Mouse (Mus musculus) ovary, postnatal 10 days (tissue): ENCODE results near the gene Btbd10.

Experiments
- DNase-seq: peaks from one replicate; pipeline ENCODE4 v3.0.0; 2022; ENCODE audit warnings: low spot score

The Btbd10 gene

GRCm38 (mm10) chr7:113294598-113294997 lies 74.6 kb downstream of the Btbd10 start:
- no peak for DNase-seq

GRCm38 (mm10) chr7:113292193-113292592 lies 77.0 kb downstream of the Btbd10 start:
- DNase-seq, result no peak

DNA sequence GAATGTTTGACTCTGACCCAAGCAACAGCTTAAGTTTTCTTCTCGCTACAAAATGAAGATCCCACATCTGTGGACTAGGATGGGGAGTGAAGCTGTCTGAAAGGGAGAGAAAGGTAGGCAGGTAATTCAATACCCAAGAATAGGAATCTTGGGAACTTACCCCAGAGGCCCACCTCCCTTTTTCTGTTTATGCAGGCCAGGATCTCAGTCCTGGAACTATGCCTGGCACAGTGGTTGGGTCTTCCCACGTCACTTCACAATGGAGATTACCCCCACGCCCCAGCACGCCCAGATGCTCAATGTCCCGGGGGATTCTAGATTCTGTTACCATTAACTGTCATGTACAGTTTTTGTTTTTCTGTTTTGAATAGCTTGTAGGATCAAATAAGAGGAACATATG lies 77.5 kb downstream of the Btbd10 start:
- DNase-seq, result no peak

DNA sequence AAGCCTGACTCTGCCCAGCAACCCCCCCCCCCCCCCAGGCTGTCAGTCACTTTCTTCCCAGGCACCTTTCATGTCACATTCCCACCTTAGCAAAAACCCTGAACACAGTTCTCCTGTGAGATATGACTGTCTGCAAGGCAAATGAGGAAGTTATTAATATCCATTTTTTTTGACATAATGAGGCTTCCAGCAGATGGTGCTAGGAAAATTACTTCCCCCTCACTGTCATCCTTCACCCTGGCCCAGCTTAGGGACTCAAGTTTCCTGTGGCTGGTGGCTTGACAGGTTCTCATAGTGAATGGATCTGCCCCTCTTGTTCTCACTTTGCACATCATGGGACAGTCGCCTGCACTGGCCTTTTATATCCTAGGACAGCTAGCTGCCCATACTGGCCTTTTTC lies 80.0 kb downstream of the Btbd10 start:
- DNase-seq, result no peak

DNA sequence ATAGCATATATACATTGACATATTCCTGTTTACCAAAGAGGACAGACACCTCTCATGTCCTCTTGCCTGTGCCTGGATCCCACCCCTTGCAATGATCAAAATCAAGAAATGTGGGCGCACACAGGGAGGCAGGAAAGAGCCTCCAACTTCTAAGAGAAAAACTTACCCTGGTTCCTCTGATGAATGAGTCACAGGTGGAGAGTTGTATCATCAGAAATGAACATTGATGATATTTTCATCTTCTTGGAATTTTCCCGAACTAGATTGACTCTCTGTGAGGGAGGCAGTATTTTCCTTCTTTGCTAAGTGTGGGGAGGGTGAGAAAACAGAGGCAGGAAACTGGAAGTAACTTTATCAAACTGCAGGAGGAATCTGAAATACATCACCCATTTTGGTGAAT lies 83.8 kb downstream of the Btbd10 start:
- no peak for DNase-seq

DNA sequence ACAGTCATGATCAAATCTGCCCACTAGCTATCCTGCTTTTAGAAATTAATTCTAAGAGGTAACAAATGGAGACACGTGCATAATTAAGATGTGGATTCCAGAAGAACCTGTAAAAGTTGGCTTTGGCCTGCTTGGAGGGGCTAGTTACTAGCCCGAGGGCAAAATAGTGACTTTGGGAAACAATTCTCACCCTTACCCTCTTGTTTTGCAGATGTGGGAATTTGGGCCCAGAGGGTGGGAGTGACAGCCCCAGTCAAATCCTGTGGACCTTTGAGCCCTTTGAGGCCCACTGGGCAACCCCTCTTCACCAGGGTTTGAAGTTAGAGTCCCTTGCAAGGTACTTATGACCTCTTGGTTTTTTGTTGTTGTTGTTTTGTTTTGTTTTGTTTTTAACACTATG lies 89.9 kb downstream of the Btbd10 start:
- no peak for DNase-seq

GRCm38 (mm10) chr7:113278493-113278892 lies 90.7 kb downstream of the Btbd10 start:
- no peak for DNase-seq

- DNase-seq, result no peak
Observed at GRCm38 (mm10) chr7:113277245-113277644, 91.9 kb downstream of the Btbd10 start.

- no peak for DNase-seq
Observed at GRCm38 (mm10) chr7:113272338-113272997, 96.7 kb downstream of the Btbd10 start.

DNA sequence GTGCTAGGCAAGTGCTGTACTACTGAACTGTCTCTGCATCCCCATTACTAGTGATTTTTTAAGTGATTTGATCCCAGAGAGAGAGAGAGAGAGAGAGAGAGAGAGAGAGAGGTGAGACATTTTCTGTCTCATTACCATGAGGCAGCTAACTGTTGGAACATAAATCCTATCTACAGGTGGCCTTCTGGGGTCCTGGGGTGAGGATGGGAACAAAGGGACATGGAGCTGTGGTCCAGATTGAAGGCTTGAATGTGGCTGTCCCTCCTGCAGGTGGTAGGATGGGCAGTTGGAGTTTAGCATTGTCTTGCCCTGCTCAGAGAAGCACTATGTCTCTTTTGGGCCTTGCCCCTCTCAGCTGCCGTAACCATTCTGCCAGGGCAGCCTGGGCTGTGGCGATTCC lies 98.2 kb downstream of the Btbd10 start:
- no peak for DNase-seq

DNA sequence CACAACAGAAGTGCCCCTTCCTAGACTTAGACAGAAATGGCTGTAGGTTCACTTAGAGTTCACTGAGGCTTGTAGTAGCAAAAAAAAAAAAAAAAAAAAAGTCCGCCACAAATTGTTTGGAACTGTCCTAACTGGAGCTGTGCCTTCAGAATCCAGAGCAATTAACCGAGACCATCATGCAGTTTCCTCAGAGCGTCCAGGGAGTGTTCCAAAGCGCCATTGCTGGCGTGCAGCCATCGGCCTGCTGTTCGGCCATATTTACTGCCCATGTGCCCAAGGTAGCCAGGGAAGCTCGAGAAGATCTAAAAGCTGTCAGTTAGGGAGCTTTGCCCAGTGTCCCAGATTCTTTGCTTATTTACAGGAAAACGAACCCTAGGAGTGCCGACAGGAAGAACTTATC lies 98.6 kb downstream of the Btbd10 start:
- no peak for DNase-seq

GRCm38 (mm10) chr7:113269921-113270320 lies 99.3 kb downstream of the Btbd10 start:
- DNase-seq, result no peak

DNA sequence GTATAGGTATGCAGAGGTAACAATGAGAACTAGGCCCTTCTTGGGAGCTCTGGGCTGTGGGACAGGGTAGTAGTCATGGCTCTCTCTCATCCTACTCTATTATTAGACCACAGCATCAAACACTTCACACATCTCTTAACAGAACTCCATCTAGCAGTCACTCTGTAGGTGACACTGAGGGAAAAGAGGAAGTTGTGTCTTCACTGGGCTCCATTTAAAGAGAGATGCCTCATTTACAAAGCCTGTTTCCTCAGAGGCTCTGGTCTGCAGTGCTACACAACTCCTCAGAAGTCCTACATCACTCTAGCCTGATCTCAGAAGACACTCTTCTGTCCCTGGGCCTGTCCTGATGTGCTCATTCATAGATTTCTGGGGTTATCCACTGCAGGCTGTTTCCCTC lies 100.1 kb downstream of the Btbd10 start:
- no peak for DNase-seq

DNA sequence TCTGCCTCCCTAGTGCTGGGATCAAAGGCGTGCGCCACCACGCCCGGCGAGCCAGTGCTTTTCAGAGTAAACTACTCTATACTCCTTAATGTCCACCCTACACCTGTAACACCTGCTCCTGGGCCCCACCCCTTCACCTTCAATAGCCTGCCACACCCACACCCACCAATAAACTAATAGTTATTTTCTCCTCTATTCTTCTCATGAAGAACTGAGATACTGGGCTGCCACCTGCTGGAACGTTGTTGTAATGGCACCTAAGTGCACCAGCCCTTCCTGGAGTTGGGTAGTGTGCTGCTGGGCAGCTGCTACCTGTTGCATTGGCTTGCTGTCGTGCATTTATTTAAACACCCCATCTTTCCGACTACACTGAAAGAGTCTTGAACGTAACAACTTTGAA lies 100.9 kb downstream of the Btbd10 start:
- DNase-seq, result no peak
